Mouse (Mus musculus): Measurements from ENCODE around the gene March2.
A peak's percentile ranks its signal among the peaks of the same experiment; 100 is the strongest.
"Not testable (repeated sequence)": the region's sequence is repeated elsewhere in the genome, so short reads cannot be mapped to it uniquely, and the experiment has no call there.

The March2 gene

GRCm38 (mm10) chr17:33718384-33718881, at the start of gene March2:
Gene March2, minus strand, starts transcription at chr17:33718670.
- peak; percentile 97 for DNase-seq (ENCODE audit: low read depth, low spot score)

- no peak for DNase-seq (ENCODE audit: low read depth, low spot score)
Measured at GRCm38 (mm10) chr17:33766389-33766788, 47.9 kb upstream of the March2 start.

GRCm38 (mm10) chr17:33760255-33761165, 42.0 kb upstream of the March2 start, which contains the start of gene Rab11b:
Gene Rab11b, minus strand, starts transcription at chr17:33760530.
- DNase-seq (ENCODE audit: low read depth, low spot score), result peak; percentile 100

- peak; percentile 96 for DNase-seq (ENCODE audit: low read depth, low spot score)
Measured at GRCm38 (mm10) chr17:33759767-33760254, 41.3 kb upstream of the March2 start.

- no peak for DNase-seq (ENCODE audit: low read depth, low spot score)
Measured at GRCm38 (mm10) chr17:33757231-33757630, 38.8 kb upstream of the March2 start.

GRCm38 (mm10) chr17:33756108-33756790, 37.8 kb upstream of the March2 start:
- DNase-seq (ENCODE audit: low read depth, low spot score), result no peak

GRCm38 (mm10) chr17:33755418-33756107, 37.1 kb upstream of the March2 start:
- no peak for DNase-seq (ENCODE audit: low read depth, low spot score)

GRCm38 (mm10) chr17:33754656-33755055, 36.2 kb upstream of the March2 start:
- DNase-seq (ENCODE audit: low read depth, low spot score), result no peak

GRCm38 (mm10) chr17:33752297-33752696, 33.8 kb upstream of the March2 start:
- no peak for DNase-seq (ENCODE audit: low read depth, low spot score)

- DNase-seq (ENCODE audit: low read depth, low spot score), result no peak
Measured at GRCm38 (mm10) chr17:33751181-33751580, 32.7 kb upstream of the March2 start.

- no peak for DNase-seq (ENCODE audit: low read depth, low spot score)
Measured at GRCm38 (mm10) chr17:33749451-33749850, 31.0 kb upstream of the March2 start.

GRCm38 (mm10) chr17:33746011-33746410, 27.5 kb upstream of the March2 start:
- peak; percentile 83 for DNase-seq (ENCODE audit: low read depth, low spot score)

GRCm38 (mm10) chr17:33744686-33745384, 26.4 kb upstream of the March2 start:
- DNase-seq (ENCODE audit: low read depth, low spot score), result no peak

GRCm38 (mm10) chr17:33742420-33742819, 23.9 kb upstream of the March2 start:
- DNase-seq (ENCODE audit: low read depth, low spot score), result no peak

- not testable (repeated sequence) for DNase-seq (ENCODE audit: low read depth, low spot score)
Measured at GRCm38 (mm10) chr17:33733526-33733925, 15.1 kb upstream of the March2 start.

GRCm38 (mm10) chr17:33732556-33733083, 14.2 kb upstream of the March2 start:
- DNase-seq (ENCODE audit: low read depth, low spot score), result not testable (repeated sequence)

GRCm38 (mm10) chr17:33729215-33729614, 10.7 kb upstream of the March2 start:
- DNase-seq (ENCODE audit: low read depth, low spot score), result peak; percentile 72

- no peak for DNase-seq (ENCODE audit: low read depth, low spot score)
Measured at GRCm38 (mm10) chr17:33728396-33728795, 9.9 kb upstream of the March2 start.

GRCm38 (mm10) chr17:33719736-33720378, 1.4 kb upstream of the March2 start:
- DNase-seq (ENCODE audit: low read depth, low spot score), result peak; percentile 38

Data from 3T3-L1 (cell line).